15 mouse cellular contexts compared by ENCODE assay signal in the genomic region with DNA sequence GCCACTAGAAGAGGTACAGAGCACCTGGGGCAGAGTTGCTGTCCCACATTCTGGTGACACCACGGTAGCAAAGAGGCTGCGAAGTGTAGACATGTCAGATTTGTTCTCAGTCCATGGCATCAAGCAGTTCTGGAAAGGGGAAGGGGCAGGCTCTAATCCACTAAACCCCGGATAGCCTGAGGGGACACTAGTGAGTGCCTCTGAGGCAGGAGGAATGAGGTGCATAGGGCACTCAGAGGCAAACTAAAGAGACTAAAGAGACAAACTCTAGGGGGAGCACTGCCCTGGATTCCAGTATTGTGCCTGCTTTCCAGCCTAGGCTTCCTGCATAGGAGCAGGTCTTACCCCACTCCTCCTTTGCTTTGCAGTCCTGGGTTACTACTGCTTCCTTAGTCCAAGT.
DNase-seq lines count a peak whose midpoint lies in the region; ATAC-seq and TF ChIP-seq lines count a peak whose summit lies in the region.
"Had no signal": no experiment of that assay in that cellular context is flagged by ENCODE, and none has a peak within 500 bp of the region (broad histone marks: within the 10 kb centered on the region; RNA-seq: fewer than 3 reads in every experiment).

No protein-coding gene starts in this region.

- no peak overlapping the region for H3K27ac ChIP-seq in kidney, embryonic 16.5 days (ENCODE audit: low read length)
- H3K27ac ChIP-seq in ES-Bruce4 (ENCODE audit: insufficient read depth, low read length) = no peak overlapping the region
- no peak overlapping the region for H3K27ac ChIP-seq in midbrain, embryonic 13.5 days
- no peak overlapping the region for H3K27ac ChIP-seq in liver, embryonic 12.5 days
- H3K27ac ChIP-seq: forebrain, embryonic 10.5 days; heart, embryonic 15.5 days; lung, embryonic 15.5 days had no signal

- H3K36me3 ChIP-seq in kidney, embryonic 16.5 days (ENCODE audit: insufficient read depth, low read length) = no peaks in the 10 kb centered on the region
- no peaks in the 10 kb centered on the region for H3K36me3 ChIP-seq in ES-Bruce4 (ENCODE audit: control insufficient read depth, insufficient read depth, low read length, poor library complexity, severe bottlenecking)
- no peaks in the 10 kb centered on the region for H3K36me3 ChIP-seq in midbrain, embryonic 13.5 days
- H3K36me3 ChIP-seq in liver, embryonic 12.5 days = no peaks in the 10 kb centered on the region
- H3K36me3 ChIP-seq: forebrain, embryonic 10.5 days; heart, embryonic 15.5 days; lung, embryonic 15.5 days had no signal

- no peaks in the 10 kb centered on the region for H3K9me3 ChIP-seq in kidney, embryonic 16.5 days (ENCODE audit: low read length)
- H3K9me3 ChIP-seq in ES-Bruce4 (replicated peaks; ENCODE audit: control insufficient read depth, insufficient read depth, low read length, poor library complexity, severe bottlenecking) = no peaks in the 10 kb centered on the region
- H3K9me3 ChIP-seq in midbrain, embryonic 13.5 days = no peaks in the 10 kb centered on the region
- H3K9me3 ChIP-seq in liver, embryonic 12.5 days (replicated peaks) = no peaks in the 10 kb centered on the region
- H3K9me3 ChIP-seq: forebrain, embryonic 10.5 days; heart, embryonic 15.5 days; lung, embryonic 15.5 days had no signal

- no peak overlapping the region for H3K4me3 ChIP-seq in kidney, embryonic 16.5 days (ENCODE audit: low read length)
- no peak overlapping the region for H3K4me3 ChIP-seq in ES-Bruce4 (ENCODE audit: low read depth, low read length)
- H3K4me3 ChIP-seq in midbrain, embryonic 13.5 days (replicated peaks) = no peak overlapping the region
- H3K4me3 ChIP-seq in liver, embryonic 12.5 days = no peak overlapping the region
- H3K4me3 ChIP-seq: forebrain, embryonic 10.5 days; heart, embryonic 15.5 days; lung, embryonic 15.5 days had no signal

- ATAC-seq in kidney, embryonic 16.5 days (ENCODE audit: low FRiP score, low TSS enrichment) = 0 out of 2 replicates have a peak, but pooled peaks have one; percentile 15
- ATAC-seq in midbrain, embryonic 13.5 days = 0 out of 2 replicates have a peak, but pooled peaks have one; percentile 30
- ATAC-seq in liver, embryonic 12.5 days = no peak
- ATAC-seq: hindbrain, embryonic 16.5 days had no signal

- intact Hi-C loops in gastrocnemius, postnatal 36 days (cut with DNase I) = no loop called here

- no peak for DNase-seq in kidney, postnatal 25 days
- peak; percentile 32 for DNase-seq in R1 (ENCODE audit: low read depth, low spot score)
- no peak for DNase-seq in gastrocnemius, postnatal 36 days
- DNase-seq: cerebellum, postnatal 14 days; heart, adult 18-20 months; layer of hippocampus, adult 9-11 months; right cerebral cortex, postnatal 4 days had no signal

- TF ChIP-seq POLR2A in ES-Bruce4 (IDR thresholded peaks at IDR 0.05; ENCODE audit: insufficient read depth, low read length) = no peak

- no peak overlapping the region for H3K9ac ChIP-seq in kidney, embryonic 16.5 days (replicated peaks; ENCODE audit: low read length)
- H3K9ac ChIP-seq in ES-Bruce4 (ENCODE audit: low read depth, poor library complexity, severe bottlenecking) = no peak overlapping the region
- H3K9ac ChIP-seq in midbrain, embryonic 13.5 days (replicated peaks) = no peak overlapping the region
- H3K9ac ChIP-seq in liver, embryonic 12.5 days = no peak overlapping the region
- H3K9ac ChIP-seq: heart, embryonic 15.5 days; lung, embryonic 15.5 days had no signal

- TF ChIP-seq CTCF in ES-Bruce4 (IDR thresholded peaks at IDR 0.05; ENCODE audit: low read depth, low read length) = peak; percentile 1

- no peak overlapping the region for H3K4me2 ChIP-seq in kidney, embryonic 16.5 days (replicated peaks; ENCODE audit: low read depth, low read length)
- no peak overlapping the region for H3K4me2 ChIP-seq in midbrain, embryonic 13.5 days (replicated peaks)
- H3K4me2 ChIP-seq in liver, embryonic 12.5 days = no peak overlapping the region
- H3K4me2 ChIP-seq: heart, embryonic 15.5 days; lung, embryonic 15.5 days had no signal

- no peak for TF ChIP-seq EP300 in ES-Bruce4 (IDR thresholded peaks at IDR 0.05; ENCODE audit: insufficient read depth, low read depth, low read length)

- H3K4me1 ChIP-seq in kidney, embryonic 16.5 days (ENCODE audit: insufficient read depth, low read length) = no peaks in the 10 kb centered on the region
- no peaks in the 10 kb centered on the region for H3K4me1 ChIP-seq in ES-Bruce4 (ENCODE audit: control insufficient read depth, insufficient read depth, low read length)
- peaks cover 14% of the 10 kb centered on the region for H3K4me1 ChIP-seq in midbrain, embryonic 13.5 days (replicated peaks)
- no peaks in the 10 kb centered on the region for H3K4me1 ChIP-seq in liver, embryonic 12.5 days
- H3K4me1 ChIP-seq: heart, embryonic 15.5 days; lung, embryonic 15.5 days had no signal

- H3K27me3 ChIP-seq in kidney, embryonic 16.5 days (ENCODE audit: insufficient read depth, low read length) = no peaks in the 10 kb centered on the region
- H3K27me3 ChIP-seq in ES-Bruce4 (ENCODE audit: control insufficient read depth, insufficient read depth, low read length, poor library complexity, severe bottlenecking) = peaks cover 1% of the 10 kb centered on the region; the same call in 1 of the 2 replicates
- no peaks in the 10 kb centered on the region for H3K27me3 ChIP-seq in midbrain, embryonic 13.5 days
- no peaks in the 10 kb centered on the region for H3K27me3 ChIP-seq in liver, embryonic 12.5 days (replicated peaks)
- H3K27me3 ChIP-seq: heart, embryonic 15.5 days; lung, embryonic 15.5 days had no signal

- 50% methylated on average over 3 of the region's 3 CpGs for WGBS in kidney, embryonic 16.5 days
- WGBS in midbrain, embryonic 13.5 days = 39% methylated on average over 3 of the region's 3 CpGs
- 41% methylated on average over 3 of the region's 3 CpGs for WGBS in liver, embryonic 12.5 days (ENCODE audit: insufficient replicate concordance)
